Mouse (Mus musculus) G1E (cell line): ENCODE data around the gene Tmem91. TPM values are rescaled to one million over a fixed set of nuclear protein-coding genes. Genes with fewer than 3 reads are reported as not detected.

Experiments used
- ATAC-seq: 2 replicates; pipeline ENCODE4 v1.8.0; 2016; ENCODE audit warnings: mild to moderate bottlenecking; ENCODE audit not compliant: insufficient number of reproducible peaks, poor library complexity, low FRiP score, severe bottlenecking; ENCODE audit errors: extremely low read depth
- DNase-seq: peaks from one replicate; pipeline ENCODE4 v3.0.0; 2012; ENCODE audit warnings: low spot score
- H3K27me3 ChIP-seq: 2 replicates; pipeline ENCODE4 v1.6.1; 2012; ENCODE audit warnings: mild to moderate bottlenecking, low read length, inconsistent platforms; ENCODE audit not compliant: insufficient read depth
- H3K36me3 ChIP-seq: replicated peaks from 2 replicates; pipeline ENCODE3; 2012; ENCODE audit warnings: mild to moderate bottlenecking, inconsistent platforms
- H3K4me1 ChIP-seq: 2 replicates; pipeline ENCODE4 v1.6.1; 2012; ENCODE audit warnings: low read depth, low read length, inconsistent platforms, mixed read lengths; ENCODE audit not compliant: insufficient read depth
- H3K4me3 ChIP-seq: 2 replicates; pipeline ENCODE4 v1.5.1; 2012; ENCODE audit warnings: low read depth, mild to moderate bottlenecking, inconsistent platforms, low read length, moderate library complexity, mixed read lengths
- H3K9me3 ChIP-seq: replicated peaks from 2 replicates; pipeline ENCODE4 v1.6.1; 2012; ENCODE audit warnings: inconsistent platforms
- CTCF ChIP-seq: IDR thresholded peaks from 2 replicates; pipeline ENCODE4 v1.5.1; 2012; ENCODE audit warnings: low read depth, low read length, inconsistent platforms, mixed read lengths
- GATA1 ChIP-seq: IDR thresholded peaks from 2 replicates; pipeline ENCODE4 v1.6.1; 2012; ENCODE audit warnings: borderline replicate concordance, low read length, inconsistent platforms, mixed read lengths
- GATA2 ChIP-seq: IDR thresholded peaks from 2 replicates; pipeline ENCODE4 v1.6.1; 2012; ENCODE audit warnings: low read depth, low read length, inconsistent platforms, borderline replicate concordance
- POLR2AphosphoS5 ChIP-seq: IDR thresholded peaks from 2 replicates; pipeline ENCODE4 v1.6.1; 2012; ENCODE audit warnings: low read depth, low read length, inconsistent platforms; ENCODE audit not compliant: insufficient replicate concordance
- TAL1 ChIP-seq: conservative IDR thresholded peaks from 2 replicates; pipeline ENCODE4 v1.6.1; 2012; ENCODE audit warnings: low read depth, low read length, inconsistent platforms, mixed read lengths
- polyA plus RNA-seq: library from polyadenylated mRNA; stranded (reverse); fragments of >175 nt; gene quantifications from 2 replicates; pipeline ENCODE4 v1.2.3, GENCODE M21; 2012
- total RNA-seq, 2 experiments: library from RNA; stranded (forward) in 1 of 2; stranded (reverse) in 1 of 2; fragments of 200-1000 nt in 1 of 2; fragments of >200 nt in 1 of 2; fragmentation: Nextera tagmentation in 1 of 2; gene quantifications; 2 replicates each; pipeline ENCODE4 v1.2.3; 2014 to 2017

Tmem91 gene
- total and polyA plus RNA-seq, 3 experiments: 2.2 to 8.6 (median 3.6) TPM

DNA sequence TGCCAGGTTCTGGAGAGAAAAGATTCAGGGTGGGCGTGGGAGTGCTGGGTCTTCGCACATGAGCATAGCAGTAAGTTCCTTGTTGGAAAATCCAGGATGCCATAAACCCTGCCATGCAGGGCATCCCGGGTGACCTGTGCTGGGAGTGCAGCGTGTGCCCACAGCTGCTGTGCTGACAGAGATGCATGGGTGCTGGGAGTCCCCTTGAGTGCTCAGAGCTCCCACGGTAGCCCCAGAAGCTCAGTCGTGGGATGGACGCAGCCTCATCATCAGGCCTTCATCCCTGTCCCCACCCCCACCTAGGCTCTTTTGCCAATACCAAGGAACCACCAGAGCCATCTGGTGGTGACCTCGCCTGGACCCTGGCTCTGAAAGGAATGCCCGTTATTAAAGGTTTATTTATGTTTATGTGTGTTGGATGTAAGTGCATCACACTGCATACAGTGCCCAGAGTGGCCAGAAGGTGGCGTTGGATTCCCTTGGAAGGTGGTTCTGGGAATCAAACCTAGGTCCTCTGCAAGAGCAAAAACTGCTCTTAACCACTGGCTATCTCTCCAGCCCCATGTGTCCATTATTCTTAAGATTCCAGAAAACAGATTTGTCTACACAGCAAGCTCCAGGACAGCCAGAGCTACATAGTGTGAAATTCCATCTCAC, 49.2 kb downstream of the Tmem91 start:
- Histone ChIP-seq H3K4me1 (peaks cover 42% of the 10 kb centered on the region), H3K27me3 (no peaks in the 10 kb centered on the region), H3K36me3 (peaks cover 79% of the 10 kb centered on the region), H3K9me3 (no peaks in the 10 kb centered on the region), H3K4me3 (no peak overlapping the region)
- DNase-seq (no peak), ATAC-seq (no peak)
- peak; percentile 63 for TF ChIP-seq CTCF
- no peak for TF ChIP-seq TAL1
- TF ChIP-seq GATA1: no peak
- TF ChIP-seq GATA2: no peak
- TF ChIP-seq POLR2AphosphoS5: no peak

DNA sequence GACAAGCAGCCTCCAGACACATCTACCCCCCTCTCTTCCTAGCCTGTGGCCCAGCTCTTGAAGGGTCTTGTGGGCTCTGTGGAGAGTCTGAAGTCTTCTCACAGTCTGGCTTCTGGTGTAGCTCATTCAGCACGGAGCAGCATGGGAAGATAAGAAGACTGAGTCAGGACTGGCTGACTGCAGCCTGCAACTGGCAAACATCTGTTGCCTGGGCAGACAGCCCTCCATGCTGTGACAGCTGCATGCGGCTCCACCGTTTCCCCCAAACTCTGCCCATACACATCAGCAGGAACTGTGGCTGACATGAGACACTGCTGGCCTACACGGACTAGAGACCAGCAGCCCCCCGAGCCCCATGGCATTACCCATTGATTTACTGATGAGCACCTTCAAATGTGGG, 50.1 kb downstream of the Tmem91 start:
- H3K4me1 ChIP-seq: peaks cover 49% of the 10 kb centered on the region
- H3K36me3 ChIP-seq: peaks cover 76% of the 10 kb centered on the region
- no peak for DNase-seq

DNA sequence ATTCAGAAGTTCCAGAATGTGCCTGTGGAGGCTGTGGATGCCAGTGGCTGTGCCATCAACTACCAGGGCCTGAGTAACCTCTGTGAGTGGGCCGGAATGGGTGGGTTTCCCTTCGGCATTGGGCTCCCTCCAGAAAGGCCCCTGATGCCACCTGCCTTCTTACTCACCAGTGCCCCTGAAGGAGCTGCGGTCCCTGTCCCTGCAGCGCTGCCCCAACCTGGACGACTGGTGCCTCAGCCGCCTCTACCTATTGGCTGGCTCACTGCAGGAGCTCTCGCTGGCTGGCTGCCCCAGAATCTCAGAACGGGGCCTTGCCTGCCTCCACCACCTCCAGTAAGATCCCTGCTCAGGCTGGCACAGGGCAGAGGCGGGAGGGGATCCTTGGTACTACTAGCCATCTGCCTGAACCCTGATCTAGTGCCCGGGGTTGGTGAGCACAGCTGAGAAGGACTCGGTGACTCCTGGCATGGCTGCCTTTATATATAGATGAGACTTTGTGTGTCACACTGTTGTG, 51.1 kb downstream of the Tmem91 start:
- no peak for TF ChIP-seq TAL1
- TF ChIP-seq POLR2AphosphoS5: no peak
- DNase-seq: no peak
- Histone ChIP-seq H3K27me3 (no peaks in the 10 kb centered on the region), H3K4me3 (no peak overlapping the region), H3K9me3 (no peaks in the 10 kb centered on the region), H3K36me3 (peaks cover 67% of the 10 kb centered on the region), H3K4me1 (peaks cover 51% of the 10 kb centered on the region)
- ATAC-seq: no peak

More for the DNA sequence above, 50.1 kb downstream of the Tmem91 start:
- no peak for TF ChIP-seq GATA2
- Histone ChIP-seq H3K9me3 (no peaks in the 10 kb centered on the region), H3K27me3 (no peaks in the 10 kb centered on the region), H3K4me3 (no peak overlapping the region)
- no peak for ATAC-seq

DNA sequence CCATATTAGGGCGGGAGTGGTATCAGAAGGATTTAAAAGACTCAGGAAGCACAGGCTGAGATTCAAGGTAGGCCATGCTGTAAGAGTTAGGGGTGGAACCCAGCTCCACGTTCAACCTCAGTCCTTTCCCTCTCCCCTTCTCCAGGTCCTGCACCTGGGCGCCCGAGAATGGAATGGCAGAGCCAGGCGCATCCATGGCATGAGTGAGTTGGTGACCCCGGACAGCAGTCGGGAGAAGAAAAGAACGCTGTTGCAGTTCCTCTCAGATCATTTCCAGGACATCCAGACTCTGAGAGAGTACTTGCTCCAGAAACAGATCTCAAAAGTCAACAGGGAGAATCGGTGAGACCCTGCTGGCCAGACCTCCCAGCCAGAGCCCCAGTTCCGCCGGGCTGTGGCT, 54.2 kb downstream of the Tmem91 start:
- no peak for TF ChIP-seq GATA1
- no peak for TF ChIP-seq POLR2AphosphoS5
- no peak for TF ChIP-seq CTCF
- no peak for TF ChIP-seq GATA2
- TF ChIP-seq TAL1: no peak
- DNase-seq (no peak), ATAC-seq (no peak)
- peaks cover 12% of the 10 kb centered on the region for H3K27me3 ChIP-seq
- H3K4me3 ChIP-seq: no peak overlapping the region
- H3K9me3 ChIP-seq: no peaks in the 10 kb centered on the region
- peaks cover 29% of the 10 kb centered on the region for H3K4me1 ChIP-seq
- peaks cover 57% of the 10 kb centered on the region for H3K36me3 ChIP-seq

DNA sequence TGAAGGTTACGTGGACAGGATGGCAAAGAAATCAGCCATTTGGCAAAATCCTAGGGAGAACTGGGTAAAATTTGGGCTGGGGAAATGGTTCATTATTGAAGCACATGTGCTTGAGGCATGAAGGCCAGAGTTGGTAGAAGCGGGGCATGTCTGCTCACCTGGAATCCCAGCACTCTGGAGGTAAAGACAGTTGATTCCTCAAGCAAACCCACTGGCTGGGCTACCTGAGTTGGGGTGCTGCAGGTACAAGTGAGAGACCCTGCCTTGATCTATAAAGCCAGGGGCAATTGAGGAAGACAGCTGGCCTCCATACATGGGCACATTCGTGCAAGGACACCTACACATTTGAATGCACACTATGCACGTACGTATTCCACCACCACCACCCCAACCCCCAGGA, 54.9 kb downstream of the Tmem91 start:
- H3K9me3 ChIP-seq: no peaks in the 10 kb centered on the region
- ATAC-seq (no peak), DNase-seq (no peak)
- TF ChIP-seq GATA2 (no peak), CTCF (no peak), POLR2AphosphoS5 (no peak), TAL1 (no peak), GATA1 (no peak)
- peak overlapping the region; percentile 82 for H3K4me3 ChIP-seq
- H3K36me3 ChIP-seq: peaks cover 50% of the 10 kb centered on the region
- peaks cover 26% of the 10 kb centered on the region for H3K4me1 ChIP-seq
- H3K27me3 ChIP-seq: peaks cover 19% of the 10 kb centered on the region

DNA sequence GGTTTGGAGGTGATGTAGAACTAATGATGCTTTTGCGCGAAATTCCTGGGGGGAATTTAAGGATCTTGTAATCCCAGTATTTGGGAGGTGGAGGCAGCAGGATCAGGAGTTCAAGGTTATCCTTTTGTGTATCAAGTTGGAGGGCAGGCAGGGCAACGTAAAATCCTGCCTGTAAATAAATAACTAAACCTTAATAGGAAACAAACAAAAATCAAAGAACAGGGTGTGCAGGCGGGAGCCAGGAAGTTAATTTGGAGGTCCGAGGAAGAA, 55.3 kb downstream of the Tmem91 start:
- Histone ChIP-seq H3K4me1 (peaks cover 23% of the 10 kb centered on the region), H3K9me3 (no peaks in the 10 kb centered on the region), H3K4me3 (peak overlapping the region; percentile 82), H3K36me3 (peaks cover 46% of the 10 kb centered on the region), H3K27me3 (peaks cover 23% of the 10 kb centered on the region)
- DNase-seq: no peak
- no peak for ATAC-seq
- no peak for TF ChIP-seq GATA2
- no peak for TF ChIP-seq GATA1
- no peak for TF ChIP-seq CTCF
- no peak for TF ChIP-seq TAL1
- TF ChIP-seq POLR2AphosphoS5: no peak

Other genes with a start within 250 kb of the Tmem91 start
- not detected in 2 replicates for gene Ceacam1, start 197.6 kb downstream of the Tmem91 start, total RNA-seq (2014; fragmentation: Nextera tagmentation)
- gene Ceacam1, start 197.6 kb downstream of the Tmem91 start, total RNA-seq (2017): 0.17 and 0.66 TPM in 2 replicates
- gene Ceacam1, start 197.6 kb downstream of the Tmem91 start, polyA plus RNA-seq: not detected in 2 replicates
- gene Ceacam2, start 135.3 kb downstream of the Tmem91 start, total RNA-seq (2014; fragmentation: Nextera tagmentation): not detected in 2 replicates
- 0.05 TPM in 1 of 2 replicates, not detected in the other for gene Ceacam2, start 135.3 kb downstream of the Tmem91 start, total RNA-seq (2017)
- gene Ceacam2, start 135.3 kb downstream of the Tmem91 start, polyA plus RNA-seq: not detected in 2 replicates
- gene Erich4, start 59.3 kb downstream of the Tmem91 start, total RNA-seq (2014; fragmentation: Nextera tagmentation): not detected in 2 replicates
- gene Erich4, start 59.3 kb downstream of the Tmem91 start, total RNA-seq (2017): not detected in 2 replicates
- not detected in 2 replicates for gene Erich4, start 59.3 kb downstream of the Tmem91 start, polyA plus RNA-seq
- 12.7 and 17.8 TPM in 2 replicates for gene Dmac2, start 55.8 kb downstream of the Tmem91 start, total RNA-seq (2014; fragmentation: Nextera tagmentation)
- gene Dmac2, start 55.8 kb downstream of the Tmem91 start, total RNA-seq (2017): 21.3 and 24.2 TPM in 2 replicates
- gene Dmac2, start 55.8 kb downstream of the Tmem91 start, polyA plus RNA-seq: 28.0 and 34.2 TPM in 2 replicates
- 0.15 and 0.83 TPM in 2 replicates for gene B3gnt8, start 48.5 kb downstream of the Tmem91 start, total RNA-seq (2014; fragmentation: Nextera tagmentation)
- 0.98 and 1.1 TPM in 2 replicates for gene B3gnt8, start 48.5 kb downstream of the Tmem91 start, total RNA-seq (2017)
- 1.0 and 1.3 TPM in 2 replicates for gene B3gnt8, start 48.5 kb downstream of the Tmem91 start, polyA plus RNA-seq
- gene Bckdha, start 16.2 kb downstream of the Tmem91 start, total RNA-seq (2014; fragmentation: Nextera tagmentation): 6.0 and 7.8 TPM in 2 replicates
- gene Bckdha, start 16.2 kb downstream of the Tmem91 start, total RNA-seq (2017): 20.4 and 23.8 TPM in 2 replicates
- gene Bckdha, start 16.2 kb downstream of the Tmem91 start, polyA plus RNA-seq: 36.6 and 44.1 TPM in 2 replicates
- gene Exosc5, start 16.0 kb downstream of the Tmem91 start, total RNA-seq (2014; fragmentation: Nextera tagmentation): 71.6 and 84.6 TPM in 2 replicates
- gene Exosc5, start 16.0 kb downstream of the Tmem91 start, total RNA-seq (2017): 51.4 and 55.4 TPM in 2 replicates
- 367 and 471 TPM in 2 replicates for gene Exosc5, start 16.0 kb downstream of the Tmem91 start, polyA plus RNA-seq
- gene B9d2, start 5.6 kb upstream of the Tmem91 start, total RNA-seq (2014; fragmentation: Nextera tagmentation): 21.1 and 26.3 TPM in 2 replicates
- 49.8 and 65.1 TPM in 2 replicates for gene B9d2, start 5.6 kb upstream of the Tmem91 start, total RNA-seq (2017)
- 119 and 131 TPM in 2 replicates for gene B9d2, start 5.6 kb upstream of the Tmem91 start, polyA plus RNA-seq
- gene Tgfb1, start 11.8 kb upstream of the Tmem91 start, total RNA-seq (2014; fragmentation: Nextera tagmentation): 390 and 397 TPM in 2 replicates
- gene Tgfb1, start 11.8 kb upstream of the Tmem91 start, total RNA-seq (2017): 40.8 TPM in 2 replicates
- 1,473 and 1,799 TPM in 2 replicates for gene Tgfb1, start 11.8 kb upstream of the Tmem91 start, polyA plus RNA-seq
- 41.2 and 52.8 TPM in 2 replicates for gene Ccdc97, start 43.9 kb upstream of the Tmem91 start, total RNA-seq (2014; fragmentation: Nextera tagmentation)
- gene Ccdc97, start 43.9 kb upstream of the Tmem91 start, total RNA-seq (2017): 10.7 and 11.7 TPM in 2 replicates
- gene Ccdc97, start 43.9 kb upstream of the Tmem91 start, polyA plus RNA-seq: 63.1 and 65.3 TPM in 2 replicates
- 364 and 375 TPM in 2 replicates for gene Hnrnpul1, start 79.6 kb upstream of the Tmem91 start, total RNA-seq (2014; fragmentation: Nextera tagmentation)
- gene Hnrnpul1, start 79.6 kb upstream of the Tmem91 start, total RNA-seq (2017): 106 and 116 TPM in 2 replicates
- 382 and 453 TPM in 2 replicates for gene Hnrnpul1, start 79.6 kb upstream of the Tmem91 start, polyA plus RNA-seq
- 2.5 TPM in 1 of 2 replicates, not detected in the other for gene Axl, start 113.5 kb upstream of the Tmem91 start, total RNA-seq (2014; fragmentation: Nextera tagmentation)
- 0.11 and 0.35 TPM in 2 replicates for gene Axl, start 113.5 kb upstream of the Tmem91 start, total RNA-seq (2017)
- gene Axl, start 113.5 kb upstream of the Tmem91 start, polyA plus RNA-seq: not detected in 2 replicates
- not detected in 2 replicates for gene Cyp2s1, start 141.7 kb upstream of the Tmem91 start, total RNA-seq (2014; fragmentation: Nextera tagmentation)
- 0.06 and 0.11 TPM in 2 replicates for gene Cyp2s1, start 141.7 kb upstream of the Tmem91 start, total RNA-seq (2017)
- not detected in 2 replicates for gene Cyp2s1, start 141.7 kb upstream of the Tmem91 start, polyA plus RNA-seq
- gene Cyp2b10, start 222.5 kb upstream of the Tmem91 start, total RNA-seq (2014; fragmentation: Nextera tagmentation): not detected in 2 replicates
- 0.35 TPM in 1 of 2 replicates, not detected in the other for gene Cyp2b10, start 222.5 kb upstream of the Tmem91 start, total RNA-seq (2017)
- not detected in 2 replicates for gene Cyp2b10, start 222.5 kb upstream of the Tmem91 start, polyA plus RNA-seq